In the genomic region with DNA sequence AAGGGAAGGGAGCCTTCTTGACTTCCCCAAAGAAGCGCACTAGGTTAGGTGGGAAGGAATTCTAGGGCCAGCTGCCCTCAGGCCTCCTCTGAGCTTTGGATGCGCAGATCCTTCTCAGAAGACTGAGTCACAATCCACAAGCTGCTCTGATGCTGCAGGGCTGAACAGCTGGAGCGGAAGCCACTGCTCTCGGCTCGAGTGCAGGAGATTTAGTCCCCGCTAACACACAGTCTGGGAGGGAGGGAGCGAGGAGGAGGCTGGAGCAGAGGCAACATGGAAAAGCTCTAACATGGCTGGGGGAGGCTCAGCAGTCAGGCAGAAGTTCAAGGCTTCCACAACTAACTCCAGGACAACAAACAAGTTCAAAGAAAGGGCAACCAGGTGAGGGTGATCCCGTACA, we compare ENCODE assay signal across 15 mouse cellular contexts. TPM values are rescaled to one million over a fixed set of nuclear protein-coding genes. Genes with fewer than 3 reads are reported as not detected.
A peak's percentile ranks its signal among the peaks of the same experiment; 100 is the strongest.
DNase-seq lines count a peak whose midpoint lies in the region; ATAC-seq lines count a peak whose summit lies in the region.
"Had no signal": no experiment of that assay in that cellular context is flagged by ENCODE, and none has a peak within 500 bp of the region (broad histone marks: within the 10 kb centered on the region; RNA-seq: fewer than 3 reads in every experiment).

No protein-coding gene starts in this region.

- DNase-seq in heart, postnatal 14 days, result peak; percentile 12 to 22
- no peak for DNase-seq in heart, postnatal 36 days
- peak; percentile 80 for DNase-seq in right cerebral cortex, adult 18-20 months
- DNase-seq in right cerebral cortex, postnatal 14 days, result no peak
- DNase-seq in right cerebral cortex, postnatal 36 days (ENCODE audit: low spot score in 2 of 2), result peak; percentile 23 to 37
- DNase-seq in lung, postnatal 4 days, result no peak
- DNase-seq: adrenal gland, adult 2 months; cerebellum, postnatal 25 days; kidney, adult 9 months; thymus, postnatal 25 days had no signal

- no peak for ATAC-seq in embryonic facial prominence, embryonic 13.5 days (ENCODE audit: insufficient number of reproducible peaks, insufficient read depth, low FRiP score, low TSS enrichment, low read depth)
- ATAC-seq: lung, postnatal 0 days had no signal

- no peak overlapping the region for H3K9ac ChIP-seq in embryonic facial prominence, embryonic 13.5 days
- H3K9ac ChIP-seq: hindbrain, embryonic 15.5 days had no signal

- peak overlapping the region; percentile 51; the same call in 1 of the 2 replicates for H3K27ac ChIP-seq in embryonic facial prominence, embryonic 13.5 days
- H3K27ac ChIP-seq: hindbrain, embryonic 15.5 days; midbrain, embryonic 10.5 days had no signal

- 55% methylated on average over 8 of the region's 8 CpGs for WGBS in embryonic facial prominence, embryonic 13.5 days

- intact Hi-C loops in heart, postnatal 14 days (cut with DNase I), result loop anchor here (5.0 kb wide), 1 partner anchor 44 kb away; no protein-coding TSS in a partner anchor
- intact Hi-C loops in heart, postnatal 36 days (cut with DNase I), result loop anchor here (10.0 kb wide), 1 partner anchor 207 kb away; no protein-coding TSS in a partner anchor

- peaks cover 55% of the 10 kb centered on the region for H3K36me3 ChIP-seq in embryonic facial prominence, embryonic 13.5 days

- no peaks in the 10 kb centered on the region for H3K9me3 ChIP-seq in embryonic facial prominence, embryonic 13.5 days
- H3K9me3 ChIP-seq: hindbrain, embryonic 15.5 days; midbrain, embryonic 10.5 days had no signal

- no peaks in the 10 kb centered on the region for H3K27me3 ChIP-seq in embryonic facial prominence, embryonic 13.5 days
- H3K27me3 ChIP-seq: hindbrain, embryonic 15.5 days had no signal

- no peak overlapping the region for H3K4me3 ChIP-seq in embryonic facial prominence, embryonic 13.5 days
- H3K4me3 ChIP-seq: hindbrain, embryonic 15.5 days; midbrain, embryonic 10.5 days had no signal

- peaks cover 9% of the 10 kb centered on the region for H3K4me1 ChIP-seq in embryonic facial prominence, embryonic 13.5 days
- H3K4me1 ChIP-seq: hindbrain, embryonic 15.5 days had no signal

- H3K4me2 ChIP-seq in embryonic facial prominence, embryonic 13.5 days, result no peak overlapping the region
- H3K4me2 ChIP-seq: hindbrain, embryonic 15.5 days; liver, embryonic 11.5 days had no signal

RNA-seq across cellular contexts. Expression of a gene that starts 15.7 kb away (rescaled TPM):
- total RNA-seq in heart, postnatal 14 days (2021), result 100 to 1,000 TPM; 118 to 132 TPM
- 100 to 1,000 TPM; 136 to 151 TPM for total RNA-seq in heart, postnatal 36 days (2021)
- polyA plus RNA-seq in embryonic facial prominence, embryonic 13.5 days (2015; fragmentation: Nextera tagmentation; extraction: Ambion mirVana), result 286 and 293 TPM in 2 replicates

RNA-seq across cellular contexts. Expression of a gene that starts 42.8 kb away (rescaled TPM):
- total RNA-seq in heart, postnatal 14 days (2021), result 10 to 100 TPM; 15.4 to 16.8 TPM
- total RNA-seq in heart, postnatal 36 days (2021), result 10 to 100 TPM; 11.4 to 15.8 TPM
- polyA plus RNA-seq in embryonic facial prominence, embryonic 13.5 days (2015; fragmentation: Nextera tagmentation; extraction: Ambion mirVana), result 22.2 and 25.1 TPM in 2 replicates

RNA-seq across cellular contexts. Expression of a gene that starts 48.7 kb away (rescaled TPM):
- total RNA-seq in heart, postnatal 14 days (2021), result 10 to 100 TPM; 18.3 to 19.2 TPM
- 10 to 100 TPM; 16.5 to 17.1 TPM for total RNA-seq in heart, postnatal 36 days (2021)
- 23.8 and 26.3 TPM in 2 replicates for polyA plus RNA-seq in embryonic facial prominence, embryonic 13.5 days (2015; fragmentation: Nextera tagmentation; extraction: Ambion mirVana)

RNA-seq across cellular contexts. Expression of a gene that starts 52.7 kb away (rescaled TPM):
- 10 to 100 TPM; 32.4 to 32.5 TPM for total RNA-seq in heart, postnatal 14 days (2021)
- total RNA-seq in heart, postnatal 36 days (2021), result 10 to 100 TPM; 31.7 to 35.2 TPM
- 185 and 213 TPM in 2 replicates for polyA plus RNA-seq in embryonic facial prominence, embryonic 13.5 days (2015; fragmentation: Nextera tagmentation; extraction: Ambion mirVana)

Comparison
In these comparisons a context has a peak if more than half of its experiments do, and no peak if none do; other contexts are left out.
1. DNase-seq: peak in heart, postnatal 14 days (2 of 2), right cerebral cortex, adult 18-20 months (single experiment) and right cerebral cortex, postnatal 36 days (2 of 2); none in heart, postnatal 36 days (0 of 2), right cerebral cortex, postnatal 14 days (single experiment) and lung, postnatal 4 days (0 of 2).